Mouse (Mus musculus) myocyte (in vitro differentiated cells): ENCODE measurements around the gene Brd3.

Source experiments
- E2F4 ChIP-seq: IDR thresholded peaks from one replicate; pipeline ENCODE4 v1.6.1; 2011; ENCODE audit warnings: mild to moderate bottlenecking, control low read depth, moderate library complexity; ENCODE audit not compliant: insufficient read depth
- MYOD1 ChIP-seq, 3 experiments: IDR thresholded peaks; one replicate each; pipeline ENCODE4 v1.6.1; 2011; ENCODE audit warnings: control low read depth in 2 of 3, low read depth in 2 of 3, mild to moderate bottlenecking in 2 of 3, moderate library complexity in 1 of 3; ENCODE audit not compliant: insufficient read length in 2 of 3, control insufficient read depth in 1 of 3
- POLR2A ChIP-seq: IDR thresholded peaks from one replicate; pipeline ENCODE4 v1.6.1; 2011; ENCODE audit warnings: low read depth, mild to moderate bottlenecking, control low read depth, moderate library complexity; ENCODE audit not compliant: insufficient read length
- TCF3 ChIP-seq: IDR thresholded peaks from one replicate; pipeline ENCODE4 v1.6.1; 2011; ENCODE audit warnings: low read depth, control low read depth; ENCODE audit not compliant: insufficient read length

- TF ChIP-seq MYOD1 (IDR thresholded peaks at IDR 0.05; ENCODE audit: control insufficient read depth in 1 of 3, insufficient read length in 2 of 3, low read depth in 2 of 3) (no peak), E2F4 (no peak), POLR2A (no peak), TCF3 (no peak)
These were observed 69.2 kb downstream of the Brd3 start for GRCm38 (mm10) chr2:27438281-27438680.
